Mouse (Mus musculus): ENCODE results near the gene Itih2.

Gene Itih2
- long read RNA-seq, experiment 1, partial matches to known transcripts, result 1 of 3 reads
- long read RNA-seq, experiment 1, other reads (novel, unspliced or antisense), result 1 of 3 reads
- long read RNA-seq, experiment 2, partial matches to known transcripts, result 1 of 3 reads
- long read RNA-seq, experiment 2, other reads (novel, unspliced or antisense), result 0 of 3 reads

GRCm38 (mm10) chr2:10131296-10131695 lies at the start of gene Itih2:
Gene Itih2, minus strand, starts transcription at chr2:10131396.
- intact Hi-C loops (cut with DNase I), result no loop called here

GRCm38 (mm10) chr2:10169991-10170390 lies 38.8 kb upstream of the Itih2 start:
- intact Hi-C loops (cut with DNase I), result no loop called here

GRCm38 (mm10) chr2:10168016-10168415 lies 36.8 kb upstream of the Itih2 start:
- intact Hi-C loops (cut with DNase I), result no loop called here

- intact Hi-C loops (cut with DNase I), result no loop called here
These were observed 36.1 kb upstream of the Itih2 start for GRCm38 (mm10) chr2:10167283-10167682.

- intact Hi-C loops (cut with DNase I), result no loop called here
These were observed 35.4 kb upstream of the Itih2 start for GRCm38 (mm10) chr2:10166635-10167034.

- intact Hi-C loops (cut with DNase I), result no loop called here
These were observed 30.8 kb upstream of the Itih2 start for GRCm38 (mm10) chr2:10162011-10162410.

GRCm38 (mm10) chr2:10157184-10157583 lies 26.0 kb upstream of the Itih2 start:
- intact Hi-C loops (cut with DNase I), result no loop called here

- intact Hi-C loops (cut with DNase I), result no loop called here
These were observed 22.2 kb upstream of the Itih2 start, which contains the start of gene Itih5 for GRCm38 (mm10) chr2:10153201-10154075. Gene Itih5, plus strand, starts transcription at chr2:10153571.

- intact Hi-C loops (cut with DNase I), result no loop called here
These were observed 21.4 kb upstream of the Itih2 start for GRCm38 (mm10) chr2:10152590-10152989.

GRCm38 (mm10) chr2:10147176-10147575 lies 16.0 kb upstream of the Itih2 start:
- intact Hi-C loops (cut with DNase I), result no loop called here

- intact Hi-C loops (cut with DNase I), result no loop called here
These were observed 14.3 kb upstream of the Itih2 start for GRCm38 (mm10) chr2:10145514-10145913.

GRCm38 (mm10) chr2:10142472-10143454 lies 11.6 kb upstream of the Itih2 start:
- intact Hi-C loops (cut with DNase I), result loop anchor here (2.0 to 5.0 kb wide), 2 partner anchors 40 to 146 kb away; no protein-coding TSS in a partner anchor

- intact Hi-C loops (cut with DNase I), result loop anchor here (5.0 kb wide), 1 partner anchor 38 kb away; no protein-coding TSS in a partner anchor
These were observed 9.3 kb upstream of the Itih2 start for GRCm38 (mm10) chr2:10140456-10140855.

GRCm38 (mm10) chr2:10137320-10137719 lies 6.1 kb upstream of the Itih2 start:
- intact Hi-C loops (cut with DNase I), result no loop called here

- intact Hi-C loops (cut with DNase I), result no loop called here
These were observed 2.7 kb upstream of the Itih2 start for GRCm38 (mm10) chr2:10133941-10134340.

GRCm38 (mm10) chr2:10132128-10132527 lies 932 bp upstream of the Itih2 start:
- intact Hi-C loops (cut with DNase I), result no loop called here

- intact Hi-C loops (cut with DNase I), result no loop called here
These were observed 730 bp downstream of the Itih2 start for GRCm38 (mm10) chr2:10130341-10130990.

GRCm38 (mm10) chr2:10128571-10128970 lies 2.6 kb downstream of the Itih2 start:
- intact Hi-C loops (cut with DNase I), result no loop called here

GRCm38 (mm10) chr2:10127471-10127870 lies 3.7 kb downstream of the Itih2 start:
- intact Hi-C loops (cut with DNase I), result no loop called here

GRCm38 (mm10) chr2:10126122-10126521 lies 5.1 kb downstream of the Itih2 start:
- intact Hi-C loops (cut with DNase I), result no loop called here

GRCm38 (mm10) chr2:10121826-10122225 lies 9.4 kb downstream of the Itih2 start:
- intact Hi-C loops (cut with DNase I), result no loop called here
